Mouse (Mus musculus): ENCODE results near the gene Adam22. TPM values are rescaled to one million over a fixed set of nuclear protein-coding genes. Genes with fewer than 3 reads are reported as not detected.

Gene Adam22
- polyA plus RNA-seq, 1 experiment from 2014 or later: 16.3 TPM

GRCm38 (mm10) chr5:8073901-8074561 is 293.9 kb downstream of the Adam22 start:
- 93% methylated on average over 9 of the region's 9 CpGs for WGBS
- no peak overlapping the region for H3K9ac ChIP-seq (ENCODE audit: low read length)
- H3K4me1 ChIP-seq (replicated peaks; ENCODE audit: control insufficient read depth, insufficient read depth, low read length): no peaks in the 10 kb centered on the region
- ATAC-seq (replicated peaks; ENCODE audit: low FRiP score) (no peak), DNase-seq (ENCODE audit: low spot score) (no peak)
- H3K4me3 ChIP-seq (ENCODE audit: low read depth, low read length): no peak overlapping the region
- no peak overlapping the region for H3K4me2 ChIP-seq (ENCODE audit: low read depth, low read length, severe bottlenecking)
- H3K27me3 ChIP-seq (ENCODE audit: control insufficient read depth, insufficient read depth, low read length): no peaks in the 10 kb centered on the region
- no peaks in the 10 kb centered on the region for H3K36me3 ChIP-seq (ENCODE audit: control insufficient read depth, insufficient read depth, low read length)
- H3K27ac ChIP-seq (ENCODE audit: low read depth, low read length): no peak overlapping the region
- no peaks in the 10 kb centered on the region for H3K9me3 ChIP-seq (ENCODE audit: control insufficient read depth, low read length)

GRCm38 (mm10) chr5:8073406-8073805 is 294.6 kb downstream of the Adam22 start:
- Histone ChIP-seq H3K4me1 (replicated peaks; ENCODE audit: control insufficient read depth, insufficient read depth, low read length) (no peaks in the 10 kb centered on the region), H3K9me3 (ENCODE audit: control insufficient read depth, low read length) (no peaks in the 10 kb centered on the region), H3K27ac (ENCODE audit: low read depth, low read length) (no peak overlapping the region), H3K27me3 (ENCODE audit: control insufficient read depth, insufficient read depth, low read length) (no peaks in the 10 kb centered on the region), H3K4me2 (ENCODE audit: low read depth, low read length, severe bottlenecking) (no peak overlapping the region), H3K36me3 (ENCODE audit: control insufficient read depth, insufficient read depth, low read length) (no peaks in the 10 kb centered on the region), H3K4me3 (ENCODE audit: low read depth, low read length) (no peak overlapping the region), H3K9ac (ENCODE audit: low read length) (no peak overlapping the region)
- ATAC-seq (replicated peaks; ENCODE audit: low FRiP score): no peak
- DNase-seq (ENCODE audit: low spot score): no peak
- WGBS: 92% methylated on average over 9 of the region's 9 CpGs

GRCm38 (mm10) chr5:8063207-8063606 is 304.8 kb downstream of the Adam22 start:
- DNase-seq (ENCODE audit: low spot score): no peak
- Histone ChIP-seq H3K4me2 (ENCODE audit: low read depth, low read length, severe bottlenecking) (no peak overlapping the region), H3K9ac (ENCODE audit: low read length) (no peak overlapping the region), H3K9me3 (ENCODE audit: control insufficient read depth, low read length) (no peaks in the 10 kb centered on the region), H3K4me1 (replicated peaks; ENCODE audit: control insufficient read depth, insufficient read depth, low read length) (no peaks in the 10 kb centered on the region), H3K36me3 (ENCODE audit: control insufficient read depth, insufficient read depth, low read length) (peaks cover 3% of the 10 kb centered on the region; the same call in 1 of the 2 replicates), H3K27me3 (ENCODE audit: control insufficient read depth, insufficient read depth, low read length) (no peaks in the 10 kb centered on the region), H3K27ac (ENCODE audit: low read depth, low read length) (no peak overlapping the region), H3K4me3 (ENCODE audit: low read depth, low read length) (no peak overlapping the region)
- WGBS: 70% methylated on average over 6 of the region's 6 CpGs
- no peak for ATAC-seq (replicated peaks; ENCODE audit: low FRiP score)

- Histone ChIP-seq H3K9me3 (ENCODE audit: control insufficient read depth, low read length) (no peaks in the 10 kb centered on the region), H3K27me3 (ENCODE audit: control insufficient read depth, insufficient read depth, low read length) (no peaks in the 10 kb centered on the region), H3K4me1 (replicated peaks; ENCODE audit: control insufficient read depth, insufficient read depth, low read length) (no peaks in the 10 kb centered on the region; the same call in 1 of the 2 replicates), H3K9ac (ENCODE audit: low read length) (no peak overlapping the region), H3K27ac (ENCODE audit: low read depth, low read length) (no peak overlapping the region), H3K4me3 (ENCODE audit: low read depth, low read length) (no peak overlapping the region), H3K36me3 (ENCODE audit: control insufficient read depth, insufficient read depth, low read length) (peaks cover 3% of the 10 kb centered on the region; the same call in 1 of the 2 replicates), H3K4me2 (ENCODE audit: low read depth, low read length, severe bottlenecking) (no peak overlapping the region)
- 97% methylated on average over 2 of the region's 2 CpGs for WGBS
- ATAC-seq (replicated peaks; ENCODE audit: low FRiP score) (no peak), DNase-seq (ENCODE audit: low spot score) (no peak)
Observed at GRCm38 (mm10) chr5:8062469-8062868, 305.5 kb downstream of the Adam22 start.

- ATAC-seq (replicated peaks; ENCODE audit: low FRiP score): no peak
- Histone ChIP-seq H3K4me2 (ENCODE audit: low read depth, low read length, severe bottlenecking) (no peak overlapping the region), H3K4me3 (ENCODE audit: low read depth, low read length) (no peak overlapping the region), H3K27ac (ENCODE audit: low read depth, low read length) (no peak overlapping the region), H3K9ac (ENCODE audit: low read length) (no peak overlapping the region), H3K4me1 (replicated peaks; ENCODE audit: control insufficient read depth, insufficient read depth, low read length) (peaks cover 3% of the 10 kb centered on the region; the same call in 1 of the 2 replicates), H3K9me3 (ENCODE audit: control insufficient read depth, low read length) (no peaks in the 10 kb centered on the region), H3K27me3 (ENCODE audit: control insufficient read depth, insufficient read depth, low read length) (no peaks in the 10 kb centered on the region), H3K36me3 (ENCODE audit: control insufficient read depth, insufficient read depth, low read length) (no peaks in the 10 kb centered on the region)
- DNase-seq (ENCODE audit: low spot score): no peak
- WGBS: 90% methylated on average over 7 of the region's 7 CpGs
Observed at GRCm38 (mm10) chr5:8058056-8058455, 309.9 kb downstream of the Adam22 start.

- no peaks in the 10 kb centered on the region for H3K27me3 ChIP-seq (ENCODE audit: control insufficient read depth, insufficient read depth, low read length)
- peaks cover 3% of the 10 kb centered on the region; the same call in 1 of the 2 replicates for H3K4me1 ChIP-seq (replicated peaks; ENCODE audit: control insufficient read depth, insufficient read depth, low read length)
- ATAC-seq (replicated peaks; ENCODE audit: low FRiP score): peak; percentile 34; the same call in 1 of the 2 replicates
- no peak for DNase-seq (ENCODE audit: low spot score)
- peak overlapping the region; percentile 89 for H3K9ac ChIP-seq (ENCODE audit: low read length)
- no peak overlapping the region for H3K27ac ChIP-seq (ENCODE audit: low read depth, low read length)
- WGBS: 69% methylated on average over 5 of the region's 5 CpGs
- peak overlapping the region; percentile 67 for H3K4me3 ChIP-seq (ENCODE audit: low read depth, low read length)
- H3K4me2 ChIP-seq (ENCODE audit: low read depth, low read length, severe bottlenecking): peak overlapping the region; percentile 67
- H3K36me3 ChIP-seq (ENCODE audit: control insufficient read depth, insufficient read depth, low read length): no peaks in the 10 kb centered on the region
- H3K9me3 ChIP-seq (ENCODE audit: control insufficient read depth, low read length): no peaks in the 10 kb centered on the region
Observed at GRCm38 (mm10) chr5:8057018-8057323, 311.0 kb downstream of the Adam22 start.

GRCm38 (mm10) chr5:8056141-8057017 is 311.6 kb downstream of the Adam22 start:
- Histone ChIP-seq H3K9ac (ENCODE audit: low read length) (peak overlapping the region; percentile 89), H3K9me3 (ENCODE audit: control insufficient read depth, low read length) (no peaks in the 10 kb centered on the region), H3K27me3 (ENCODE audit: control insufficient read depth, insufficient read depth, low read length) (no peaks in the 10 kb centered on the region), H3K4me1 (replicated peaks; ENCODE audit: control insufficient read depth, insufficient read depth, low read length) (peaks cover 3% of the 10 kb centered on the region; the same call in 1 of the 2 replicates), H3K27ac (ENCODE audit: low read depth, low read length) (0 out of 2 replicates have a peak overlapping the region, but pooled peaks have one; percentile 34), H3K4me2 (ENCODE audit: low read depth, low read length, severe bottlenecking) (peak overlapping the region; percentile 67), H3K36me3 (ENCODE audit: control insufficient read depth, insufficient read depth, low read length) (no peaks in the 10 kb centered on the region), H3K4me3 (ENCODE audit: low read depth, low read length) (peak overlapping the region; percentile 67)
- ATAC-seq (replicated peaks; ENCODE audit: low FRiP score) (peak; percentile 97), DNase-seq (ENCODE audit: low spot score) (peak; percentile 86)
- WGBS: under 1% methylated on average over 54 of the region's 60 CpGs

GRCm38 (mm10) chr5:8055721-8056129 is 312.2 kb downstream of the Adam22 start:
- DNase-seq (ENCODE audit: low spot score) (no peak), ATAC-seq (replicated peaks; ENCODE audit: low FRiP score) (peak; percentile 37)
- Histone ChIP-seq H3K36me3 (ENCODE audit: control insufficient read depth, insufficient read depth, low read length) (no peaks in the 10 kb centered on the region), H3K27ac (ENCODE audit: low read depth, low read length) (no peak overlapping the region), H3K9ac (ENCODE audit: low read length) (peak overlapping the region; percentile 89; the same call in 1 of the 2 replicates), H3K4me2 (ENCODE audit: low read depth, low read length, severe bottlenecking) (peak overlapping the region; percentile 67), H3K27me3 (ENCODE audit: control insufficient read depth, insufficient read depth, low read length) (no peaks in the 10 kb centered on the region), H3K4me1 (replicated peaks; ENCODE audit: control insufficient read depth, insufficient read depth, low read length) (peaks cover 3% of the 10 kb centered on the region; the same call in 1 of the 2 replicates), H3K4me3 (ENCODE audit: low read depth, low read length) (peak overlapping the region; percentile 67), H3K9me3 (ENCODE audit: control insufficient read depth, low read length) (no peaks in the 10 kb centered on the region)
- WGBS: 39% methylated on average over 8 of the region's 8 CpGs

Measured in forebrain, embryonic 11.5 days (tissue).